Mouse (Mus musculus) forebrain, embryonic 13.5 days (tissue): ENCODE data around the gene Mdk. TPM values are rescaled to one million over a fixed set of nuclear protein-coding genes. Genes with fewer than 3 reads are reported as not detected.

Experiments
- ATAC-seq: fragments of 200-750 bp; cut with Nextera tagmentation; 2 replicates; pipeline ENCODE4 v1.8.0; 2017
- H3K27ac ChIP-seq: fragments of 300-500 bp; sonication (generic); 2 replicates; pipeline ENCODE4 v1.5.1; 2015; ENCODE audit warnings: inconsistent platforms, mild to moderate bottlenecking, moderate library complexity
- H3K27me3 ChIP-seq: fragments of 300-500 bp; sonication (generic); 2 replicates; pipeline ENCODE4 v1.6.1; 2015; ENCODE audit warnings: mild to moderate bottlenecking, inconsistent platforms
- H3K36me3 ChIP-seq: fragments of 300-500 bp; sonication (generic); 2 replicates; pipeline ENCODE4 v1.6.1; 2015; ENCODE audit warnings: mild to moderate bottlenecking, inconsistent platforms; ENCODE audit not compliant: poor library complexity, severe bottlenecking
- H3K4me1 ChIP-seq: fragments of 300-500 bp; sonication (generic); 2 replicates; pipeline ENCODE4 v1.6.1; 2015; ENCODE audit warnings: inconsistent platforms
- H3K4me2 ChIP-seq: fragments of 300-500 bp; sonication (generic); 2 replicates; pipeline ENCODE4 v1.6.1; 2015; ENCODE audit warnings: inconsistent platforms, mild to moderate bottlenecking, moderate library complexity
- H3K4me3 ChIP-seq: fragments of 300-500 bp; sonication (generic); 2 replicates; pipeline ENCODE4 v1.5.1; 2015; ENCODE audit warnings: mild to moderate bottlenecking, inconsistent platforms
- H3K9ac ChIP-seq: fragments of 300-500 bp; sonication (generic); 2 replicates; pipeline ENCODE4 v1.6.1; 2015; ENCODE audit warnings: mild to moderate bottlenecking, inconsistent platforms
- H3K9me3 ChIP-seq: fragments of 300-500 bp; sonication (generic); replicated peaks from 2 replicates; pipeline ENCODE4 v1.6.1; 2016; ENCODE audit warnings: inconsistent platforms
- WGBS: fragments of 180-500 bp; shearing (Covaris S2); methylation state at CpG from one replicate; pipeline ENCODE4 v1.1.7; 2015; 5-methylcytosine and 5-hydroxymethylcytosine counted together
- polyA plus RNA-seq: library from polyadenylated mRNA; unstranded; fragments of >200 nt; fragmentation: Nextera tagmentation; extraction: Ambion mirVana; gene quantifications from 2 replicates; pipeline ENCODE4 v1.2.1, GENCODE M21; 2015

Mdk gene
- polyA plus RNA-seq, 1 experiment from 2014 or later: 609 TPM

GRCm38 (mm10) chr2:91942356-91942755 is 10.3 kb upstream of the Mdk start:
- Histone ChIP-seq H3K9ac (no peak overlapping the region), H3K27me3 (no peaks in the 10 kb centered on the region), H3K4me3 (no peak overlapping the region), H3K4me1 (peaks cover 28% of the 10 kb centered on the region), H3K36me3 (peaks cover 43% of the 10 kb centered on the region), H3K9me3 (no peaks in the 10 kb centered on the region), H3K27ac (no peak overlapping the region), H3K4me2 (no peak overlapping the region)
- no peak for ATAC-seq
- WGBS: 75% methylated on average over 6 of the region's 6 CpGs

DNA sequence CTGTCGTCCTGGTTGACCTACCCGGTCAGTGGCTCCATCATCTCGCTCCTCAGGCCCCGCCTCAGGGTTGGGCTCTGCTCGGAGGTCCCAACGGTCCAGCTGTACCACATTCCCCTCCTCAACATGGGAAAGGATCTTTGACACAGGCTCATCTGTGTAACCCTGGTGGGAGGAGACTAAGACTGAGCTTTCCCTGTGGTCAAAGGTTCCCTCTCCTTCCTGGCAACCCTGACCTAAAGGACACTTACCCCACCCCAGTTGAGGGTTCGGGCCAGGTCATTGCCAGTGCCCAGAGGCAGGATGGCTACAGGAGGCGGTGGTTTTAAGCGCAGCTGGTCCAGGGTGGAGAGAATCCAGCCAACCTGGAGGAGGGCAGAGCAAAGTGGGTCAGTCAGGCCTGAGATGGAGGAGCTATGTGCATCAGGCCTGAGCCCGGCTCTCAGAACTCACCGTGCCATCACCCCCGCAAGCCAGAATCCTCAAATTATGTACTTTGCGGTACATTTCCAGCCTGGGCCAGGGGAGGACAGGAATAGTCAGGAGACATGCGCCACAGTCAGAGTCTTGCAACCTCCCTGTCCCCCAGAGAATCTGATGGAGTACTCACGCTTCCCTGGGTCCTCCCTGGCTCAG is 7.3 kb upstream of the Mdk start:
- Histone ChIP-seq H3K4me3 (no peak overlapping the region), H3K27ac (no peak overlapping the region), H3K27me3 (no peaks in the 10 kb centered on the region), H3K9ac (no peak overlapping the region), H3K36me3 (peaks cover 71% of the 10 kb centered on the region), H3K9me3 (no peaks in the 10 kb centered on the region), H3K4me2 (no peak overlapping the region), H3K4me1 (peaks cover 4% of the 10 kb centered on the region)
- ATAC-seq: no peak
- WGBS: 82% methylated on average over 15 of the region's 15 CpGs

GRCm38 (mm10) chr2:91936154-91936553 is 4.1 kb upstream of the Mdk start:
- no peak overlapping the region for H3K4me3 ChIP-seq
- H3K9me3 ChIP-seq: no peaks in the 10 kb centered on the region
- no peak overlapping the region for H3K4me2 ChIP-seq
- H3K27ac ChIP-seq: no peak overlapping the region; the same call in 1 of the 2 replicates
- H3K9ac ChIP-seq: no peak overlapping the region
- WGBS: 93% methylated on average over 7 of the region's 7 CpGs
- no peaks in the 10 kb centered on the region for H3K27me3 ChIP-seq
- H3K4me1 ChIP-seq: peaks cover 29% of the 10 kb centered on the region
- peaks cover 70% of the 10 kb centered on the region for H3K36me3 ChIP-seq
- ATAC-seq: no peak

GRCm38 (mm10) chr2:91934826-91935525 is 2.9 kb upstream of the Mdk start:
- Histone ChIP-seq H3K36me3 (peaks cover 62% of the 10 kb centered on the region), H3K27ac (no peak overlapping the region), H3K27me3 (no peaks in the 10 kb centered on the region), H3K4me3 (no peak overlapping the region), H3K4me2 (no peak overlapping the region), H3K4me1 (peaks cover 41% of the 10 kb centered on the region), H3K9me3 (no peaks in the 10 kb centered on the region), H3K9ac (no peak overlapping the region)
- WGBS: 91% methylated on average over 9 of the region's 9 CpGs
- no peak for ATAC-seq

DNA sequence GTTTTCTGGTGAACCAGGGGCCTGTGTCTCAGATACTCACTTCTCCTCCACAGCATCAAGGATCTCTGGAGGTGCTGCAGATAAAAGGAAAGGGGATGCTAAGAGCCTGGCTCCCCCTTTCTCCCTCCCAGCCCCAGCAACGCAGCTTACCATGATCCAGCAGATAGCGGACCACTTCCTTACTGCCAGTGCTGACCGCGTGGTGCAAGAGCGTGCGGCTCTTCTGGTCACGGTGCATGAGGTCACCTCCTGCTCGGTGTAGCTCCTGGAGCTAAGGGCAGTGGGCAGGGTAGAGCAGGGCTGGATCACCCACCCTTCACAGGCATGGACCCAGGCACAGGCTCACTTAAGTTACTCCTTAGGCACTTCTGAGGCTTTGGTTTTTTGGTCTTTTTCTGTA is 1.9 kb upstream of the Mdk start:
- H3K4me3 ChIP-seq: no peak overlapping the region
- no peaks in the 10 kb centered on the region for H3K9me3 ChIP-seq
- H3K9ac ChIP-seq: no peak overlapping the region
- H3K27ac ChIP-seq: 0 out of 2 replicates have a peak overlapping the region, but pooled peaks have one; percentile 22
- H3K4me2 ChIP-seq: no peak overlapping the region
- H3K4me1 ChIP-seq: peaks cover 48% of the 10 kb centered on the region
- H3K27me3 ChIP-seq: no peaks in the 10 kb centered on the region
- peaks cover 54% of the 10 kb centered on the region for H3K36me3 ChIP-seq
- 69% methylated on average over 8 of the region's 8 CpGs for WGBS
- ATAC-seq: no peak

DNA sequence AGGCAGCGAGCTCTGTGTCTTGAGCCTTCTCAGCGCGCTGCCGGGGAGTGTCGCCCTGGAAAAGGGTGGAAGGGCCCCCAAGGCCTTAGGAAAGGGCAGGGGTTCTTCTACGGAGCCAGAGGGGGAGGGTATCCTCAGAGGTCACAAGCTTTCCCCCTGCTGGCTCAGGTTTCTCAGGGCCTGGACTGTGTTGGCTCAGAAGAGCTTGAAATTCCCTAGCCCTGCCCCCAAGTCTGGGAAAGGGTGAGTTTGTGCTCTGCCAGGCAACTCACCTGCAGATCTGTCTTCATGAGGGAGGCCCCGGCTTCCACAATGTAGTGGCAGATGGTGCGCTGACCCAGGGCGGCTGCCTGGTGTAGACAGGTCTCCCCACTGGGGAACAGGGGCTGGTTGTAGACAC is 1.4 kb upstream of the Mdk start:
- ATAC-seq: no peak
- Histone ChIP-seq H3K9me3 (no peaks in the 10 kb centered on the region), H3K36me3 (peaks cover 54% of the 10 kb centered on the region), H3K4me2 (no peak overlapping the region), H3K4me1 (peaks cover 48% of the 10 kb centered on the region), H3K27me3 (no peaks in the 10 kb centered on the region), H3K9ac (no peak overlapping the region), H3K27ac (peak overlapping the region; percentile 22; the same call in 1 of the 2 replicates), H3K4me3 (no peak overlapping the region)
- WGBS: 29% methylated on average over 9 of the region's 9 CpGs

DNA sequence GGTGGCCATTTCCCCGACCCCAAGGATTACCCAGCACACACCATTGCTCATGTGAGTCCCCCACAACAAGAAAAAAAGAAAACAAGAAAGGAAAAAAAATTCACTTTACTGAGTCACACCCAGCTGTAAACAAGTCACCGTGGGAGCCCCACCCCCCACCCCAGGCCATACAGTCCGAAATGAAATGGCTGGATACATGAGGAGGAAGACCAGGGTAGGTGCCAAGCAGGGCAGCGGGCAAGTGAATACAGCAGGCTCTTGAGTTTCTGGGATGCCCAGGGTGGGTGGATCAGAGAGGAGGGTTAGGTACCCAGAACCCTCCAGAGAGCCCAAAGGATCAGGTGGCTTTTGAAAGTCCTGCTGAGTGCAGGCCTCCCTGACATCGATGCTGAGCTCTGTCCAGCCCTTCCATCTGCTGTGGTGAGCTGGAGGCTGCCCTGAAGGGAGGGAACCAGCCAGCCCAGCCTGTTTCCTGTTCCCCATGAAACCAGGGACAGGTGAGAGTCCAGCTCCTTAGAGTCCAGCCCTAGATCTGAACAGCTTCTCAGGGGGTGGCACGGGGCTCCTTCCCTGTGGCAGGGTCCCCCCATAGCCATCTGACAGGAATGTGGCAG is 747 bp upstream of the Mdk start:
- H3K9me3 ChIP-seq: no peaks in the 10 kb centered on the region
- H3K4me3 ChIP-seq: no peak overlapping the region; the same call in 1 of the 2 replicates
- no peak for ATAC-seq
- H3K9ac ChIP-seq: no peak overlapping the region
- peaks cover 49% of the 10 kb centered on the region for H3K36me3 ChIP-seq
- H3K27ac ChIP-seq: peak overlapping the region; percentile 31; the same call in 1 of the 2 replicates
- WGBS: 17% methylated on average over 6 of the region's 6 CpGs
- peak overlapping the region; percentile 87 for H3K4me2 ChIP-seq
- H3K4me1 ChIP-seq: peaks cover 48% of the 10 kb centered on the region
- no peaks in the 10 kb centered on the region for H3K27me3 ChIP-seq

DNA sequence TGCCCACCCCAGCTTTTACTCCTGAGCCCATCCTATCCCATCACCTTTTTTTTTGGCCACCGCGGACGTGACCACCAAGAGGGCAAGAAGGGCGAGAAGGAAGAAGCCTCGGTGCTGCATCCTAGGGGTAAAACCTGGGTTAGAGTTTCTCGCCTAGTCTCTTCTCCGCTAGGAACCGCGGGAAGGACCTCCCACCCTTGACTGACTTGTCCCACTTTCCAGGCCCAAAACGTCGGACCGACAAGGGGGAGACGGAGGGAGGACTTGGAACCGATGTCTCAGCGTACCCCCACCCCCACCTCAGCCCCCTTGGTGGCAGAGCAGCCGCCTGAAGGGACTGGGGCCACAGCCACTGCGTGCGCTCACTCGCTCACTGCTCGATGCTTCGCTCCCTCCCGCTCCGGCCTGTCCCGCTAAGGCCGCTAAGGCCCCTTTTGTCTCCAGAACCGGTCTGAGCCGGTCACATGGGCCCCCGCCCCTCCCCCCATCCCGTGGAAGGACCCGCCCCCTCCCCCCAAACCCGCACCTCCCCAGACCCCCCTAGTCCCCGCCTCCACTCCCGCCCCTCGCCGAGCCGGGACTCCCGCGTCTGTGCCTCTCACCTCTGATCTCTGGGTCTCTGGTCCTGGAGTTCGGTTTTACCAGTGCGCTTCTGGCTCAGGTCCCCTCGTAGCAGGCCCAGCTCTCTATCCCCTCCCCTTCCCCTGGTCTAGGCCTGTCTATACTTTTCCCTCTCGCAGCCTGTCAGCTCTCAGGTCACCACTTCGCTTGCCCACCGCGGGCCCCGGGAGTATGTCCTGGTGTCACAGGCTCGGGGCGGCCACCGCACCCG is 553 bp downstream of the Mdk start:
- H3K4me2 ChIP-seq: peak overlapping the region; percentile 87
- peaks cover 48% of the 10 kb centered on the region for H3K4me1 ChIP-seq
- H3K27ac ChIP-seq: peak overlapping the region; percentile 90
- WGBS: 2% methylated on average over 43 of the region's 50 CpGs
- H3K27me3 ChIP-seq: 0 out of 2 replicates have a peak, but pooled peaks cover 3% of the 10 kb centered on the region
- peak overlapping the region; percentile 94 for H3K9ac ChIP-seq
- H3K36me3 ChIP-seq: peaks cover 36% of the 10 kb centered on the region
- no peaks in the 10 kb centered on the region for H3K9me3 ChIP-seq
- H3K4me3 ChIP-seq: peak overlapping the region; percentile 75
- ATAC-seq: peak; percentile 80

DNA sequence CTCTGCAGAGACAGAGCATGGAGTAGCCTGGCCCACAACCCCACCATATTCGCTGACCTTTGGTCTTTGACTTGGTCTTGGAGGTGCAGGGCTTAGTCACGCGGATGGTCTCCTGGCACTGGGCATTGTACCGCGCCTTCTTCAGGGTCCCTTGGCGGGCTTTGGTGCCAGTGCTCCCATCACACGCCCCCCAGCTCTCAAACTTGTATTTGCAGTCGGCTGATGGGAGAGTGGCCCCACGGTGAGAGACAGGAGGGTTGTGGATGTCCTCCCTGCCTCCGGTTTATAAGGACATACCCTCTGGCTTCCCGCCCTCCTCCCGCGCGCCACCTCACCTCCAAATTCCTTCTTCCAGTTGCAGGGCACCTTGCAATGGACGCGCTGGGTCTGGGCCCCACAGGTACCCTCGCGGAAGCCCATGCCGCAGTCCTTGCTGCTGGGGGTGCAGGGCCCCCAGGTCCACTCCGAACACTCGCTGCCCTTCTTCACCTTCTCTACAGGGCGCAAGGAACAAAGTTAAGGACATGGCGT is 1.3 kb downstream of the Mdk start:
- no peaks in the 10 kb centered on the region for H3K9me3 ChIP-seq
- 0 out of 2 replicates have a peak, but pooled peaks cover 3% of the 10 kb centered on the region for H3K27me3 ChIP-seq
- H3K36me3 ChIP-seq: peaks cover 28% of the 10 kb centered on the region
- ATAC-seq: no peak
- H3K4me1 ChIP-seq: peaks cover 48% of the 10 kb centered on the region
- H3K4me2 ChIP-seq: peak overlapping the region; percentile 87
- peak overlapping the region; percentile 94 for H3K9ac ChIP-seq
- 2% methylated on average over 23 of the region's 23 CpGs for WGBS
- H3K27ac ChIP-seq: peak overlapping the region; percentile 90
- peak overlapping the region; percentile 75 for H3K4me3 ChIP-seq

DNA sequence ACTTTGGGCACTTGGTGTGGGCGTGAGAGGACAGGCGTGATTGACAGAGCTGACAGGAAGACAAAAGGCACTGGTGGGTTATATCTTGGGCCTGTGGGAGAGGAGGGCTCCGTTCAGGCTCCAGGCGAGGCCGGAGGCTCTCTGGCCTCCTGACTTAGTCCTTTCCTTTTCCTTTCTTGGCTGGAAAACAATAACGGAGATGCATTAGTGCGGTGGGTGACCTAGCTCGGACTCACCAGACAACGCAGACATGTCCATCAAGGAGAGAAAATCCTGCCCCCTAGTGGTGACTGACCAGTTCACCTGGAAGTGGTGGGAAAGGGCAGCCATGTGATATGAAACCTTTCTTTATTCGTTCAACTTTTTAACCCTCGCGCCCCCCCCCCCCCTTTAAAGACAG is 2.2 kb downstream of the Mdk start:
- H3K4me1 ChIP-seq: peaks cover 48% of the 10 kb centered on the region
- peak overlapping the region; percentile 75 for H3K4me3 ChIP-seq
- H3K9me3 ChIP-seq: no peaks in the 10 kb centered on the region
- peaks cover 11% of the 10 kb centered on the region for H3K27me3 ChIP-seq
- H3K27ac ChIP-seq: no peak overlapping the region
- no peak for ATAC-seq
- H3K36me3 ChIP-seq: peaks cover 19% of the 10 kb centered on the region
- 4% methylated on average over 12 of the region's 12 CpGs for WGBS
- H3K4me2 ChIP-seq: peak overlapping the region; percentile 87
- H3K9ac ChIP-seq: peak overlapping the region; percentile 94

- H3K36me3 ChIP-seq: peaks cover 16% of the 10 kb centered on the region; the same call in 1 of the 2 replicates
- H3K27ac ChIP-seq: no peak overlapping the region
- peak overlapping the region; percentile 75 for H3K4me3 ChIP-seq
- WGBS: 46% methylated on average over 3 of the region's 3 CpGs
- no peaks in the 10 kb centered on the region for H3K9me3 ChIP-seq
- peak overlapping the region; percentile 87 for H3K4me2 ChIP-seq
- H3K9ac ChIP-seq: peak overlapping the region; percentile 94
- H3K27me3 ChIP-seq: peaks cover 16% of the 10 kb centered on the region
- peaks cover 48% of the 10 kb centered on the region for H3K4me1 ChIP-seq
- ATAC-seq: no peak
Measured at GRCm38 (mm10) chr2:91929455-91929854, 2.6 kb downstream of the Mdk start.
